Mouse (Mus musculus) CD4-positive helper T cell, adult 2 months (primary cell): ENCODE results near the gene Dnah10.
A peak's percentile ranks its signal among the peaks of the same experiment; 100 is the strongest.
"Not testable (repeated sequence)": the region's sequence is repeated elsewhere in the genome, so short reads cannot be mapped to it uniquely, and the experiment has no call there.

ENCODE experiments used
- DNase-seq: peaks from one replicate; pipeline ENCODE4 v3.0.0-alpha.2; 2012; ENCODE audit warnings: low read depth, missing footprints, low spot score

Gene Dnah10

GRCm38 (mm10) chr5:124724997-124725396 lies at the start of gene Dnah10:
Gene Dnah10 (plus strand): TSS chr5:124725085.
- no peak for DNase-seq

DNA sequence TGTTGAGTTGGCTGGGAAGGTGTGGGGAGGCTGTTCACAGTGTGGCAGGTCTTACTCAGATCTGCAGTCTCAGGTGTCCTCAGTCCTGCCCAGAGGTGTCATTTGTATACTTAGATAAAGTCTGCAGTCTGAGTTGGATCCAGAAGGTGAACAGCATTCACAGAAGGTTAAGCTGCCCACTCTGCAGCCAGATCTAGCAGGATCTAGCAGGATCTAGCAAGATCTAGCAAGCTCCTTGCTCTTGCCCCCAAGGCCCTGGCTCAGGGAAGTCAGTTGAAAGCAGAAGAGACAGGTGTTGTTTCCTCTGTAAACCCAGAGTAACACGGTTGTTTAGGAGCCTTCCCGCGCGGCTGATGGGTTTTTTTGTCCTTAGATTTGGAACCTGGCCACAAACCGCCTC lies 11.1 kb upstream of the Dnah10 start:
- DNase-seq: no peak

DNA sequence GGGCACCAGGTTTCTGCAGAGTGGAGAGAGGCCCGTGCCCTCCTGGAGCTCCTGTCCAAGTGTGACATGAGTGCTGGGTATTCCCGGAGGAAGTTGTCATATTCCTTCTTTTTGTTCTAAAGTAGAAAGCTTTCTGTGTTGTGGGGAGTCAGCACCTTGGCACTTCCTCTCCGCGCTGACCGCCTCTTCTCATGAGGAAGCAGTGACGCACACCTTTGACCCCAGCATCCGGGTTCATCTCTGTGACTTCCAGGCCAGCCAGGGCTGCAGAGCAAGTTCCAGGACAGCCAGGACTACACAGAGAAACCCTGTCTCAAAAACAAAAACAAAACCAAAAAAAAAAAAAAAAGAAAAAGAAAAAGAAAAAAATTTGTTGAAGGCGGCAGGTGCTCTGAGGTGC lies 9.8 kb upstream of the Dnah10 start:
- DNase-seq: no peak

- no peak for DNase-seq
These were observed 6.9 kb upstream of the Dnah10 start for GRCm38 (mm10) chr5:124717969-124718368.

- DNase-seq: no peak
These were observed 6.5 kb upstream of the Dnah10 start for GRCm38 (mm10) chr5:124718396-124718795.

DNA sequence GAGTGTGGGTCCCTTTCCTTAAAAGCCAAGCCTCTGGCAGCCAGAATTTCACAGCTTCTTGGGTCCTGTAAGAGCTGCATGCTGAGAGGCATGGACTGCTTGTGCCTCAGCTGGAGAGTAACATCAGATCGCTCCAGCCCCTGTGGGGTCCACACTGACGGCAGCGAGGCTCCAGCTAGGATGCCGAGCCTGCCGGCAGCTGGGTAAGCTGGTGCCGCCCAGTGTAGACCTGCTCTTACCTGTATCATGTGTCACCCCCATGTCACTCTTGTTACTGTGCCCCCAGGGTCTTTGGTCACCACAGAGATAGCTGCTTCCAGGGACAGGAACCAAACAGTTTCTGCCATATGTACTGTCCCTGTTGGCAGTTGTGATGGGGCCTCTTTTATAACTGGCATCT lies 1.8 kb upstream of the Dnah10 start:
- DNase-seq: no peak

DNA sequence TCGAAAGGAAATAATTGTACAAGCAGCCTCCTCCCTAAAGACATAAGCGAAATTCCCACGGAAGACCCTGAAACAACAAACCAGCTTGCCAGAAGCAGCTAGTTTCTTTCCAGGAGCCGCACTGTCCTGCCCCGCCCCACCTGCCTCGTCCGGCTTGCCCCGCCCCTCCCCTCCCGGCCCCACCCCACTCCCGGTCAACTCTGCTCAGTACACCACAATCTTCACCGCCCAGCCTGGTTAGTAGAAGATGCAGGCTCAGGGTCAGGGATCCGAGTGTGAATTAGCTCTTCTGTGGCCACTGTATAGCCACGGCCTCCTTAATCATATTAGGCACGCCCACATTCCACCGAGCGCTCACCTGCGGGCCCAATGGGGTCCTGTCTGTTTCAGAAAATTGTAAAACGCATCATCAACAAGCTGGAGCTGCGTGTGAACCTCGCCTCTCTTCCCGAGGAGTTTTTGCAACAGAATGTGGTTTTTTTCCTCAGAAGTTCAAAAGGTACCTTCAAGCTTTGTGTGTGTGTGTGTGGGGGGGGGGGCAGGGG lies 4.8 kb downstream of the Dnah10 start:
- no peak for DNase-seq

DNA sequence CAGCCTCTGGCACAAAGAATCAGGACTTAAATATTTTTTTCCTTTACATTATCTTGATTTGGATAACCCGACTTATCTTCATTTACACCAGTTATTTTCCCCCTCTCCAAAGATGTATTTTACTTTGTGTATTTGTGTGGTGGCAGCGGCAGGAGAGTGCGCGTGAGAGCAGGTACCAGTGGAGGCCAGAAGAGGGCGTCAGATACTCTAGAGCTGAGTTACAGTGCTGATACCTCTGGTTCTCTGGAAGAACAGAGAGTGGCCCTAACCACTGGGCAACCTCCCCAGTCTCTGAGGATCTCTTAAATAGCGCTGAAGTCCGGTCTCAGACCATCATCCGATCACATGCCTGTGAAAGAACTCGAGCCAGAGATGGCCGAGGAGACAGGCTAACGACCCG lies 9.1 kb downstream of the Dnah10 start:
- no peak for DNase-seq

GRCm38 (mm10) chr5:124741898-124742599 lies 17.2 kb downstream of the Dnah10 start:
- DNase-seq: no peak

DNA sequence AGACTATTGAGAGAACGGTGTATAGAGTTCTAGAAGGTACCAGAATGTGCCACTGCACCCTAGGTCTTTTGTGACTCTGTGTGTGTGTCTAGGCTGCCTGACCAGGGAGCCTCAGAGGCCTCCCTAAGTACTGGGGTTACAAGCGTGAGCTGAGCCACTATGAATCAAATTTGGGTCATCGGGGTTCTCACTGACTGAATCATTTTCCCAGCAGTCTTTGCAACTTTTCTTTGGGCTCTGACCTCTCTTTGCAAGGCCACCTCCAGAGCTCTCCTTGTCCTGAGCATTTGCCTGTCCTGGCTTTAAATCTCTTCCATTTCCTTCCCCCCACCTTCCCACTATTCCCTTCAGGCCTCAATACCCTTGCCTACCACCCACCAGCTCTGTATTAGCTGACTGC lies 19.0 kb downstream of the Dnah10 start:
- no peak for DNase-seq

DNA sequence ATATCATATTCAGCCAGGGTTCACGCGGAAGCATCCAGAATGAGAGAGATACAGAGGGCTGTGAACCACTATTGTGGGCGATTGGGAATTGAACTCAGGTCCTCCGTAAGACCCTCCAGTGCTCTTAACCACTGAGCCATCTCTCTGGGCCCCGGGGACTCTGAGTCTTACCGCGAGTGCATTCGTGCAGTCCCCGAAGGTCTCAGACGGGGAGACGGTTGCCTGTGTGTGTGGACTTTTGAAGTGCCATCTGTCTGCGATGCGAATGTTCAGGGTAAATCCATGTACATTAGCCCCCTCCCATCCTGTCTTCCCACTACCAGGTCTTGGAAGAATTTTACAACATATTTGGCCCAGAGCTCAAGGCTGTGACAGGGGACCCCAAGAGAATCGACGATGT lies 21.3 kb downstream of the Dnah10 start:
- DNase-seq: no peak

GRCm38 (mm10) chr5:124748296-124748695 lies 23.4 kb downstream of the Dnah10 start:
- DNase-seq: no peak

- no peak for DNase-seq
These were observed 26.8 kb downstream of the Dnah10 start for GRCm38 (mm10) chr5:124751656-124752055.

- DNase-seq: no peak
These were observed 36.1 kb downstream of the Dnah10 start for GRCm38 (mm10) chr5:124761011-124761410.

DNA sequence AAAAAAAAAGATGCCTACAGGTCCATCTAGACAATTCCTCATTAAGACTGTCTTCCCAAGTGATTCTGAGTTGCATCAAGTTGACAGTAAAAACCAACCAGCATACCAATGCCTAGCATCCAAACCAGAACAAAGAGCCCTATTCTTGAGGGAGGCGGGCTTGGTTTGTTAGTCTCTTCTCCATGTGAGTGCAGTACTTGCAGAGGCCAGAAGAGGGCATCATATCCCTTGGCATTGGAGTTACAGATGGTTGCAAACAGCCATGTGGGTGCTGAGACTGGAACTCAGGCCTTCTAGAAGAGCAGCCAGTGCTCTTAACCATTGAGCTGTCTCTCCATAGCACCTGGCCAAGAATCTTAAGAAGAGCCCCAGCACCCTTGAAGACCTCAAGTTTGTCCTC lies 36.9 kb downstream of the Dnah10 start:
- no peak for DNase-seq

DNA sequence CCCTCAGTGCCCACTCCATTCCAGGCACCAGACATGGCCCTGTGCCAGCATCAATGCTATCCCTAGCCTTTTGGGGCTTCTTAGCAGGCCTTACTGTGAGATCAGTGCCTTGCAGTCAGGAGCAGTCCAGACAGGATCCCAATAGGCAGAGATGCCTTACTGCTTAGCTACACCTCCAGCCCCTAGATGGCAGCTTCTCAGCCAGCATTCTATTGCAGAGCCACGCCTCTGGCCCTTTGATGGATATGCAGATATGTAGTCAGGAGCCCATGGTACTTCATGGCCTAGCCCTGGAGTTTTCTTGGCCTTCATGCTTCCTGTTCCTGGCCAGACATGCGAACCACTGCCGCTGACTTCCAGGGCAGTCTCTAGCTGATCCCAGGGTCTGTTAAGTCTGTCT lies 49.7 kb downstream of the Dnah10 start:
- DNase-seq: no peak

- not testable (repeated sequence) for DNase-seq
These were observed 51.4 kb downstream of the Dnah10 start for GRCm38 (mm10) chr5:124776289-124776688.

DNA sequence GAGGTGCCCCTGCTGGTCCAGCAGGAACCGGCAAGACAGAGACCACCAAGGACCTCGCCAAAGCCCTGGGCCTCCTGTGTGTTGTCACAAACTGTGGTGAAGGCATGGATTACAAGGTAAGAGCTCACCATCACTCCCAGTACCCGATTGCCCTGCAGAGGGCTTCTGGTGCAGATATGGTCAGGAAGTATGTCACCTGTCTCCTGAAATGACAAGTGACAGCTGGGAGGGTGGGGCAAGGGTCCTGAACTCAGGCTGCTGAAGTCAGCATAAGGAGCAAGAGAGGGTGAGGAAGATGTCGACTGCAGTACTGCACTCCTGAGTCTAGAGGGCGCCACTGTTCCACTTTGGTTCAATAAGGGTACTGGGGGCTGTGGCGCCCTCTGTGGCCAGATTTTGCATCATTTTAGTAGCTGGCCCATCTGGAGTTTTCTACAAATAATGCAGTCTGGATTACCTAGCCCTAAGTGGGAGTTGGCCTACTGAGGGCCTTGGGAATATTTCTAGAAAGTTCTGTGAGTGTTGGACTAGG lies 52.4 kb downstream of the Dnah10 start:
- DNase-seq: peak; percentile 63

DNA sequence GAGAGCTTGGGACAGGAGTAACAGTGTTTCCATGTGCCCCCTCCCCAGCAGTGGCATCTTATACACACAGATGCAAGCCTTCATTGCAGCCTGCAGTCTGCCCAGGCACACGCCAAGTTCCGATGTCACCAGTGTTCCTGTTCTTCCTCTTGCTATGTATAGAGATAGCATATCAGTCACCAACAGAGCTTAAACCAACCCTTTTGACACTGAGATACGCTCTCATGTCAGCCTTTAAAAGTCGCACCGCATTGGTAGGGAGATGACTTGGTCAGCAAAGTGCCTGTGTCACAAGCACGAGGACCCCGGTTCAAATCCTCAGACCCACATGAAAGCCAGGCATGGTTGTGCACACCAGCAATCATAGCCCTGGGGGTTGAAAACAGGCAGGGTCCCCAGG lies 55.0 kb downstream of the Dnah10 start:
- DNase-seq: no peak

DNA sequence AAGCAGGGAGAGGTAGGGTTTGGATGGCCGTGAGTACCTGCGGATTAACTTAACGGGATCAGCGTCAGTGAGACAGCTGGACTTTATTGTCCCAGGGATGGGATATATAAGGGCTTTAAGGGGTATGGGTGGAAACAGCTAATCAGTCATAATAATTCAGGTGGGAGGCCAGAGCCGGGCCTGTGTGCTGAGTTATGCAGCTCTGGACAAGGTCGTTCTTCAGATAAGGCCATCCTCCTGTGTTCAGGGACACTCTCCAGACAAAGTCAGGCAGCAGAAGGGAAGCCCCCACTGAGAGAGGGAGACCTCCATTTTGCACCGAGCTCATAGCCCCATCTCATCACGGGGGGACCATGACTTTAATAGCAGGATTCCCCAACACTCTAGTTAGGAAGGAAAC lies 56.8 kb downstream of the Dnah10 start:
- DNase-seq: no peak

DNA sequence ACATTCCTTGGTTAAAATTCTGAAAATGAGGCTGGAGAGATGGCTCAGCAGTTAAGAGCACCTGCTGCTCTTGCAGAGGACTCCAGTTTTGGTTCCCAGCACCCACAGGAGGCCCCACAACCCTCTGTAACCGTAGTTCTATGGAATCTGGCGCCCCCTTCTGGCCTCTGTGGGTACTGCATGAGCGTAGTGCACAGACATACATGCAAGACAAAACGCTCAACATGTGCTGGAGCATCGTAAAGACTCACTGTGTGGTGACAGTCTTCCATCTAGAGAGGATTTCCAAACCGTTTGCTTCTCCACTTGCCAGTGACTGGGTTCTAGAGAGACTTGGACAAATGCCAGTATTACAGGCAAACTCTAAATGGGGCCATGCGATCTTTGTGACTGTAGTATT lies 60.8 kb downstream of the Dnah10 start:
- DNase-seq: no peak

DNA sequence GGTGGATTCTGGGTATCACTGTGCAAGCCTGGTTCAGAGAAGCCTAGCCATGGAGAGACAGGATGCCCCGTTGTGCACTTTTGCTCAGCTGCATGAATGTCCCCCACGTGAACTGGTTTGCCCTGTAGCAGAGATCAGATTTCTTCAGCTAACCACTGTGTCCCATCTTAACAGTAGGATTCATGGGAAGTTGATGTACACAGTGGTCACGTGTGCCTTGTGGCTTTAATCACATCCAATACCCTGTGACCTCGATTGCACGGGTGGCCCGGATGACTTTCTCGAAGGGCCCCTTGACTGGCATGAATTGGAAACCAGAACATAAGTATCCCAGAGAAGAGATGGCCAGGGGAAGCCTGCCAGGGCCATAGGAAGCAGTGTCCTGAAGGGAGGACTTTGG lies 67.2 kb downstream of the Dnah10 start:
- no peak for DNase-seq

DNA sequence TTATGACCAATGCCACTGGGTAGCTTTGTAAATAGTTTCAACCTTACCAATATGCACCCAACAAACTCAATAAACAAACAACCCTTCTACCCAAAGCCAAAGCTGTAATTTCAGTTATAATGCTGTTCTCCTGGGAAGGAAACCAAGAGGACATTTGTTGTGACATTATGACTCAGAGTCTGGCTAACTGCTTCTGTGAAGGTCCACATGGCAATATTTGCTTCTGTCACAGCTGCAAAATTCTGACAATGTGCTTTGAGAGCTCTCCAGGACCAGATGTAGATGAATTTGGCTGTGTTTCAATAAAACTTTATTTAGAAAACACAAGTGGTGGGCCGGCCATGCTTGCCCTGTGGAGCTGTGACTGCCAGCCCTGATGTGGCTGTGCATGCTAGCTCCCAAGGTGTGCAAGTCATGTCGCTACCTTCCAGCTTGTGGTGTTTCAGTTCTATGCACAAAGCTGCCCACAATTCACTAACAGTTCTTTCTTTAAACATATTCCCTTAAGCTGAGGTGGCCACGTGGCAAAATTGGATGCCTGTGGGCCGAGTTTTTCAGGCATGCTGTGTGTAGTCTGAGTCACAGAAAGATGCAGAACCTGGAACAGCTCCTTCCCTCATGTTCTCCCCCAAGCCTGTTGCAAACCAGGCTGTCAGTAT lies 85.0 kb downstream of the Dnah10 start:
- no peak for DNase-seq
